Mouse (Mus musculus) cortical plate, adult 2 months (tissue): Measurements from ENCODE around the gene Tenm4.

Experiments
- CTCF ChIP-seq: fragments of 200-500 bp; IDR thresholded peaks from 2 replicates; pipeline ENCODE4 v1.5.1; 2011; ENCODE audit warnings: mild to moderate bottlenecking, control low read depth, low read length; ENCODE audit not compliant: insufficient read depth; ENCODE audit errors: extremely low read depth
- POLR2A ChIP-seq: fragments of 200-500 bp; IDR thresholded peaks from 2 replicates; pipeline ENCODE4 v1.6.1; 2011; ENCODE audit warnings: mild to moderate bottlenecking, low read length, control low read depth; ENCODE audit not compliant: insufficient read depth; ENCODE audit errors: extremely low read depth

DNA sequence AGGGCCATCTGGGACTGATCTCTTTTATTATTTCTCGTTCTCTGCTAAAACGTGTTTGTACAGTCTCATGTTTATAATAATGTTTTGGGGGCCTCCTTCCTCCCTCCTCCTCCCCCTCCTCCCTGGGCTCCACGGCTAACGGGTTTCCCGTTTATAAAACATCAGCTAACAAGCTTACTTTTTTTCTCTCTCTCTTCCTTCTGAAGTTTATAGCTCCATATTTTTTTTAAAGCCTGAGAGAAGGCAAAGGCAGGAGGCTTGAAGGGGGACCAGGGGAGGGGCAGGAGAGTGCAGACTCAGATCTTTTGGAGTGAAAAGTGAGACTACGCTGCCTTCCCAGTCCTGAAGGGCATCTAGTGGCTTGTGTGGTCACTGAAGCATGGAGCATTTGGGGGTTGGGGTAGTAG is 604.0 kb downstream of the Tenm4 start:
- TF ChIP-seq CTCF: no peak
- TF ChIP-seq POLR2A: no peak
